Mouse (Mus musculus) stomach, postnatal 0 days (tissue): Measurements from ENCODE around the gene Mgll.

Source experiments
- CTCF ChIP-seq: IDR thresholded peaks from 2 replicates; pipeline ENCODE4 v1.5.1; 2016; ENCODE audit warnings: antibody characterized with exemption, low read depth, mild to moderate bottlenecking, moderate library complexity
- EP300 ChIP-seq: optimal IDR thresholded peaks from 2 replicates; pipeline ENCODE3; 2016; ENCODE audit warnings: antibody characterized with exemption

DNA sequence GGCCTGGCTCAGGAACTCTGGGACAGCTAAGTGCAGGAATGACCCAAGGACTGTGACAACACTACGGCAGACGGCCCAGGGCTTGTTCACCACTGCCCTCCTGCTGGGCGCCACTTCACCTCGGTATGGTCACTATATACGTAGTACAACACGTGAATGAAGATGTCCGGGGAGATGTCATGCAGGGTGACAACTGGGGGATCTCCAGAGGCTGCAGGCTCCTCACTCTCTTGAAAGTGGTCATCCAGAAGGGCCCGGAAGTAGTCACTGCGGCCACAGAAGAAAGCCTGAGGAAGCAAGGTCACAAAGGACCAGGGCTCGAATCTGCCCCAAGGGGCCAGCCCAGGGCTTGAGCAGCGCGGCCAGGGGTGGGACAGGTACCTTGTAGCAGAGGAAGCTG, 113.8 kb downstream of the Mgll start:
- no peak for TF ChIP-seq EP300
- no peak for TF ChIP-seq CTCF
